Comparison of ENCODE assay signal across 9 mouse cellular contexts in the genomic region with DNA sequence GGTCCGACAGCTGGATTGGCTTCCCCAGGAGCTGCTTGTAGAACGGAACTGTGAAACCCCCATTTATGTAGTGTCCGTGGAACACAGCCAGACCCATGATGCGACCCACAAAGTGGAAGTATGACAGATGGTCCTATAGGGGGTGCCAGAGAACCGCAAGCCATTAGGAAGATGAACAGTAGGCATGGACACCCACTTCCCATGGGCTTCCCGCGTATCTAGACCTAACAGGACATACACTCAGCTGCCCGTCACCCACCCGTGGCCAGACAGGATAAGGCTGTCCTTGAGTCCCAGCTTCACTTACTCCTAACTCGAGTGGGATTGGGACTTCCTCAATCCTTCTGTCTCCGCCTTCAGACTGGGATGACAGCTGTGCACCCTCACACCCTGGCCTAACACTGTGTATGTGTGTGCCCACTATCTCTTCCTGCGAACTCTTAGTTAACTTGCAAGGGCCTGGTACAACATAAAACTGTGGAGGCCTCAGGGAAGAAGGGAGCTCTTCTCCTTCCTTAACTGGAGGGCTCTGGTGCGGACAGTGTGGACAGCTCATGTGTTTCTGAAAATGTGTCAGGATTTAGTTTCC.
A peak's percentile ranks its signal among the peaks of the same experiment; 100 is the strongest.
DNase-seq lines count a peak whose midpoint lies in the region; ATAC-seq lines count a peak whose summit lies in the region.
"Had no signal": no experiment of that assay in that cellular context is flagged by ENCODE, and none has a peak within 500 bp of the region (broad histone marks: within the 10 kb centered on the region; RNA-seq: fewer than 3 reads in every experiment).

No protein-coding gene starts in this region.

- peak; percentile 20 for DNase-seq in embryo, embryonic 10 days (ENCODE audit: low spot score)
- no peak for DNase-seq in embryo, embryonic 9.5 days (ENCODE audit: extremely low spot score)
- no peak for DNase-seq in midbrain, embryonic 11.5 days (ENCODE audit: low spot score, missing footprints)
- no peak for DNase-seq in midbrain, embryonic 10.5 days (ENCODE audit: low spot score)
- DNase-seq in layer of hippocampus, postnatal 14 days (ENCODE audit: low spot score in 2 of 2), result peak; percentile 46 to 51
- DNase-seq in right cerebral cortex, postnatal 4 days, result peak; percentile 40
- no peak for DNase-seq in adrenal gland, adult 18-20 months (ENCODE audit: low spot score in 2 of 2)
- DNase-seq: liver, embryonic 13.5 days had no signal

- WGBS in midbrain, embryonic 11.5 days, result 84% methylated on average over 13 of the region's 13 CpGs
- 86% methylated on average over 13 of the region's 13 CpGs for WGBS in midbrain, embryonic 10.5 days

- no peak overlapping the region for H3K4me3 ChIP-seq in midbrain, embryonic 11.5 days (ENCODE audit: low read depth, low read length)
- no peak overlapping the region for H3K4me3 ChIP-seq in midbrain, embryonic 10.5 days
- H3K4me3 ChIP-seq: liver, embryonic 13.5 days had no signal

- no peaks in the 10 kb centered on the region for H3K4me1 ChIP-seq in midbrain, embryonic 11.5 days (ENCODE audit: control insufficient read depth, insufficient read depth, low read length)
- H3K4me1 ChIP-seq in midbrain, embryonic 10.5 days, result no peaks in the 10 kb centered on the region
- H3K4me1 ChIP-seq: liver, embryonic 13.5 days had no signal

- no peak overlapping the region for H3K27ac ChIP-seq in midbrain, embryonic 11.5 days (ENCODE audit: low read depth, low read length)
- H3K27ac ChIP-seq in midbrain, embryonic 10.5 days (replicated peaks), result no peak overlapping the region
- H3K27ac ChIP-seq: liver, embryonic 13.5 days had no signal

- H3K9ac ChIP-seq in midbrain, embryonic 11.5 days (ENCODE audit: low read length), result no peak overlapping the region
- H3K9ac ChIP-seq: liver, embryonic 13.5 days had no signal

- H3K27me3 ChIP-seq in midbrain, embryonic 11.5 days (ENCODE audit: control insufficient read depth, insufficient read depth, low read length), result no peaks in the 10 kb centered on the region
- H3K27me3 ChIP-seq in midbrain, embryonic 10.5 days (ENCODE audit: low read depth, poor library complexity, severe bottlenecking), result no peaks in the 10 kb centered on the region
- H3K27me3 ChIP-seq: liver, embryonic 13.5 days had no signal

- H3K4me2 ChIP-seq in midbrain, embryonic 11.5 days, result no peak overlapping the region
- H3K4me2 ChIP-seq: liver, embryonic 13.5 days had no signal

- ATAC-seq in midbrain, embryonic 11.5 days (ENCODE audit: low FRiP score), result 0 out of 2 replicates have a peak, but pooled peaks have one; percentile 14
- ATAC-seq in inflammation-experienced regulatory T-cells, adult 6 months, result no peak

- 0 out of 2 replicates have a peak, but pooled peaks cover 4% of the 10 kb centered on the region for H3K9me3 ChIP-seq in midbrain, embryonic 11.5 days (ENCODE audit: control insufficient read depth, low read length)
- peaks cover 4% of the 10 kb centered on the region for H3K9me3 ChIP-seq in midbrain, embryonic 10.5 days (replicated peaks)
- H3K9me3 ChIP-seq: liver, embryonic 13.5 days had no signal

- peaks cover 30% of the 10 kb centered on the region for H3K36me3 ChIP-seq in midbrain, embryonic 11.5 days (ENCODE audit: control insufficient read depth, insufficient read depth, low read length)
- peaks cover 100% of the 10 kb centered on the region for H3K36me3 ChIP-seq in midbrain, embryonic 10.5 days

Comparison
In these comparisons a context has a peak if more than half of its experiments do, and no peak if none do; other contexts are left out.
1. DNase-seq: peak in embryo, embryonic 10 days (single experiment), layer of hippocampus, postnatal 14 days (2 of 2) and right cerebral cortex, postnatal 4 days (single experiment); none in embryo, embryonic 9.5 days (single experiment), midbrain, embryonic 11.5 days (single experiment), midbrain, embryonic 10.5 days (single experiment) and adrenal gland, adult 18-20 months (0 of 2).